Mouse (Mus musculus) midbrain, embryonic 10.5 days (tissue): ENCODE results near the gene Abcc6. TPM values are rescaled to one million over a fixed set of nuclear protein-coding genes. Genes with fewer than 3 reads are reported as not detected.

Experiments
- DNase-seq: peaks from one replicate; pipeline ENCODE4 v3.0.0-alpha.2; 2017; ENCODE audit warnings: low spot score
- H3K27ac ChIP-seq: fragments of 300-500 bp; sonication (generic); replicated peaks from 2 replicates; pipeline ENCODE4 v1.5.1; 2016; ENCODE audit warnings: mild to moderate bottlenecking
- H3K27me3 ChIP-seq: fragments of 300-500 bp; sonication (generic); 2 replicates; pipeline ENCODE4 v1.6.1; 2016; ENCODE audit warnings: low read depth, mild to moderate bottlenecking; ENCODE audit not compliant: poor library complexity, severe bottlenecking
- H3K36me3 ChIP-seq: fragments of 300-500 bp; sonication (generic); 2 replicates; pipeline ENCODE4 v1.6.1; 2016; ENCODE audit warnings: mild to moderate bottlenecking, moderate library complexity
- H3K4me1 ChIP-seq: fragments of 300-500 bp; sonication (generic); 2 replicates; pipeline ENCODE4 v1.6.1; 2016
- H3K4me3 ChIP-seq: fragments of 300-500 bp; sonication (generic); 2 replicates; pipeline ENCODE4 v1.5.1; 2016; ENCODE audit warnings: mild to moderate bottlenecking, moderate library complexity
- H3K9me3 ChIP-seq: fragments of 300-500 bp; sonication (generic); replicated peaks from 2 replicates; pipeline ENCODE4 v1.6.1; 2016; ENCODE audit warnings: mild to moderate bottlenecking
- WGBS: fragments of 180-500 bp; shearing (Covaris S2); methylation state at CpG from one replicate; pipeline ENCODE4 v1.1.7; 2016; 5-methylcytosine and 5-hydroxymethylcytosine counted together
- polyA plus RNA-seq: library from polyadenylated mRNA; unstranded; fragments of >200 nt; fragmentation: Nextera tagmentation; extraction: Ambion mirVana; gene quantifications from 2 replicates; pipeline ENCODE4 v1.2.1, GENCODE M21; 2016

Gene Abcc6
- polyA plus RNA-seq, 1 experiment from 2014 or later: 0.17 TPM

GRCm38 (mm10) chr7:46044106-46044505 lies 14.0 kb upstream of the Abcc6 start:
- DNase-seq: no peak
- Histone ChIP-seq H3K36me3 (peaks cover 90% of the 10 kb centered on the region), H3K27ac (no peak overlapping the region), H3K9me3 (no peaks in the 10 kb centered on the region), H3K27me3 (no peaks in the 10 kb centered on the region), H3K4me3 (no peak overlapping the region), H3K4me1 (peaks cover 1% of the 10 kb centered on the region; the same call in 1 of the 2 replicates)
- 94% methylated on average over 10 of the region's 10 CpGs for WGBS

GRCm38 (mm10) chr7:46039873-46040272 lies 9.8 kb upstream of the Abcc6 start:
- no peak for DNase-seq
- Histone ChIP-seq H3K4me3 (no peak overlapping the region), H3K27me3 (no peaks in the 10 kb centered on the region), H3K9me3 (no peaks in the 10 kb centered on the region), H3K27ac (no peak overlapping the region), H3K4me1 (peaks cover 3% of the 10 kb centered on the region), H3K36me3 (peaks cover 71% of the 10 kb centered on the region)
- WGBS: 89% methylated on average over 2 of the region's 2 CpGs

GRCm38 (mm10) chr7:46037433-46037832 lies 7.3 kb upstream of the Abcc6 start:
- 92% methylated on average over 6 of the region's 6 CpGs for WGBS
- Histone ChIP-seq H3K36me3 (peaks cover 46% of the 10 kb centered on the region), H3K27me3 (no peaks in the 10 kb centered on the region)

GRCm38 (mm10) chr7:46035468-46035867 lies 5.4 kb upstream of the Abcc6 start:
- Histone ChIP-seq H3K36me3 (peaks cover 27% of the 10 kb centered on the region), H3K27me3 (0 out of 2 replicates have a peak, but pooled peaks cover 6% of the 10 kb centered on the region), H3K4me3 (no peak overlapping the region), H3K27ac (no peak overlapping the region), H3K4me1 (peaks cover 23% of the 10 kb centered on the region), H3K9me3 (no peaks in the 10 kb centered on the region)
- 81% methylated on average over 2 of the region's 2 CpGs for WGBS
- no peak for DNase-seq

More at GRCm38 (mm10) chr7:46037433-46037832, 7.3 kb upstream of the Abcc6 start:
- DNase-seq: no peak
- no peak overlapping the region for H3K27ac ChIP-seq
- peaks cover 21% of the 10 kb centered on the region for H3K4me1 ChIP-seq
- no peak overlapping the region for H3K4me3 ChIP-seq
- no peaks in the 10 kb centered on the region for H3K9me3 ChIP-seq

- H3K4me3 ChIP-seq: peak overlapping the region; percentile 96
- 80% methylated on average over 2 of the region's 2 CpGs for WGBS
Measured at GRCm38 (mm10) chr7:46034991-46035390, 4.9 kb upstream of the Abcc6 start.

GRCm38 (mm10) chr7:46033870-46034337 lies 3.8 kb upstream of the Abcc6 start:
- Histone ChIP-seq H3K9me3 (no peaks in the 10 kb centered on the region), H3K4me1 (peaks cover 32% of the 10 kb centered on the region), H3K27ac (peak overlapping the region; percentile 83), H3K27me3 (0 out of 2 replicates have a peak, but pooled peaks cover 8% of the 10 kb centered on the region), H3K36me3 (peaks cover 15% of the 10 kb centered on the region), H3K4me3 (peak overlapping the region; percentile 96)
- WGBS: under 1% methylated on average over 35 of the region's 35 CpGs
- no peak for DNase-seq

More at GRCm38 (mm10) chr7:46034991-46035390, 4.9 kb upstream of the Abcc6 start:
- DNase-seq: no peak
- H3K4me1 ChIP-seq: peaks cover 28% of the 10 kb centered on the region
- H3K9me3 ChIP-seq: no peaks in the 10 kb centered on the region
- H3K27ac ChIP-seq: no peak overlapping the region
- H3K27me3 ChIP-seq: 0 out of 2 replicates have a peak, but pooled peaks cover 8% of the 10 kb centered on the region
- peaks cover 23% of the 10 kb centered on the region for H3K36me3 ChIP-seq

GRCm38 (mm10) chr7:46033109-46033869 lies 3.2 kb upstream of the Abcc6 start, which contains the start of gene Nomo1:
TSS of gene Nomo1 (plus strand) at chr7:46033698.
- DNase-seq: peak; percentile 96
- peak within 1 kb of the TSS; percentile 83 for H3K27ac ChIP-seq
- peaks cover 9% of the 10 kb centered on the region for H3K36me3 ChIP-seq
- 6% methylated on average over 44 of the region's 44 CpGs for WGBS
- peak within 1 kb of the TSS; percentile 96 for H3K4me3 ChIP-seq
- H3K4me1 ChIP-seq: peaks cover 32% of the 10 kb centered on the region
- no peaks in the 10 kb centered on the region for H3K9me3 ChIP-seq
- H3K27me3 ChIP-seq: 0 out of 2 replicates have a peak, but pooled peaks cover 8% of the 10 kb centered on the region

GRCm38 (mm10) chr7:46031075-46031474 lies 973 bp upstream of the Abcc6 start:
- H3K4me1 ChIP-seq: peaks cover 32% of the 10 kb centered on the region
- no peak overlapping the region for H3K4me3 ChIP-seq
- no peaks in the 10 kb centered on the region for H3K36me3 ChIP-seq
- DNase-seq: no peak
- 83% methylated on average over 2 of the region's 2 CpGs for WGBS
- H3K27ac ChIP-seq: no peak overlapping the region
- H3K9me3 ChIP-seq: no peaks in the 10 kb centered on the region
- H3K27me3 ChIP-seq: 0 out of 2 replicates have a peak, but pooled peaks cover 8% of the 10 kb centered on the region

GRCm38 (mm10) chr7:46029299-46030144 lies 580 bp downstream of the Abcc6 start:
- WGBS: 69% methylated on average over 9 of the region's 9 CpGs
- peaks cover 25% of the 10 kb centered on the region for H3K4me1 ChIP-seq
- no peak for DNase-seq
- no peaks in the 10 kb centered on the region for H3K36me3 ChIP-seq
- peak overlapping the region; percentile 57; the same call in 1 of the 2 replicates for H3K27ac ChIP-seq
- no peaks in the 10 kb centered on the region for H3K9me3 ChIP-seq
- 0 out of 2 replicates have a peak, but pooled peaks cover 8% of the 10 kb centered on the region for H3K27me3 ChIP-seq
- peak overlapping the region; percentile 37 for H3K4me3 ChIP-seq

- Histone ChIP-seq H3K4me1 (peaks cover 19% of the 10 kb centered on the region), H3K9me3 (no peaks in the 10 kb centered on the region), H3K27me3 (0 out of 2 replicates have a peak, but pooled peaks cover 8% of the 10 kb centered on the region), H3K36me3 (no peaks in the 10 kb centered on the region), H3K4me3 (no peak overlapping the region), H3K27ac (no peak overlapping the region)
- DNase-seq: no peak
- WGBS: 92% methylated on average over 10 of the region's 10 CpGs
Measured at GRCm38 (mm10) chr7:46028681-46029080, 1.4 kb downstream of the Abcc6 start.

GRCm38 (mm10) chr7:46025436-46025835 lies 4.7 kb downstream of the Abcc6 start:
- no peaks in the 10 kb centered on the region for H3K9me3 ChIP-seq
- H3K27me3 ChIP-seq: 0 out of 2 replicates have a peak, but pooled peaks cover 1% of the 10 kb centered on the region
- no peak overlapping the region for H3K27ac ChIP-seq
- 85% methylated on average over 9 of the region's 9 CpGs for WGBS
- peaks cover 8% of the 10 kb centered on the region for H3K4me1 ChIP-seq
- no peak for DNase-seq
- H3K36me3 ChIP-seq: no peaks in the 10 kb centered on the region
- H3K4me3 ChIP-seq: no peak overlapping the region

GRCm38 (mm10) chr7:46021951-46022350 lies 8.2 kb downstream of the Abcc6 start:
- Histone ChIP-seq H3K36me3 (no peaks in the 10 kb centered on the region), H3K27me3 (no peaks in the 10 kb centered on the region), H3K4me3 (no peak overlapping the region), H3K4me1 (peaks cover 8% of the 10 kb centered on the region), H3K27ac (no peak overlapping the region), H3K9me3 (no peaks in the 10 kb centered on the region)
- WGBS: 40% methylated on average over 4 of the region's 4 CpGs
- no peak for DNase-seq
